Mouse (Mus musculus): ENCODE results near the gene Spata25. TPM values are rescaled to one million over a fixed set of nuclear protein-coding genes. Genes with fewer than 3 reads are reported as not detected.

Spata25 gene
- total RNA-seq, 2 experiments from 2014 or later: 0.45 to 0.58 TPM

- Histone ChIP-seq H3K27ac (peak within 1 kb of the TSS; percentile 96), H3K4me3 (peak within 1 kb of the TSS; percentile 68)
- intact Hi-C loops (cut with DNase I): loop anchor here (2.0 kb wide), 1 partner anchor 18 kb away; the partner anchor contains the start of genes Acot8 and Zswim3
- peak; percentile 100 for DNase-seq (ENCODE audit: extremely low spot score in 1 of 2, low spot score in 2 of 2)
- no peak; the same call in 1 of the 2 replicates for TF ChIP-seq CTCF (IDR thresholded peaks at IDR 0.05)
Observed at GRCm38 (mm10) chr2:164822636-164823165, 5.6 kb downstream of the Spata25 start, which contains the start of gene Zswim1. TSS of gene Zswim1 (plus strand) at chr2:164822686.

GRCm38 (mm10) chr2:164821060-164821459 lies 7.3 kb downstream of the Spata25 start:
- intact Hi-C loops (cut with DNase I): no loop called here
- DNase-seq (ENCODE audit: extremely low spot score in 1 of 2, low spot score in 2 of 2): no peak
- no peak overlapping the region for H3K4me3 ChIP-seq
- TF ChIP-seq CTCF (IDR thresholded peaks at IDR 0.05): peak; percentile 5; the same call in 1 of the 2 replicates
- no peak overlapping the region for H3K27ac ChIP-seq

- H3K4me3 ChIP-seq: no peak overlapping the region
- no peak for TF ChIP-seq CTCF (IDR thresholded peaks at IDR 0.05)
- no peak for DNase-seq (ENCODE audit: extremely low spot score in 1 of 2, low spot score in 2 of 2)
- intact Hi-C loops (cut with DNase I): no loop called here
- no peak overlapping the region for H3K27ac ChIP-seq
Observed at GRCm38 (mm10) chr2:164817703-164818102, 10.6 kb downstream of the Spata25 start.

DNA sequence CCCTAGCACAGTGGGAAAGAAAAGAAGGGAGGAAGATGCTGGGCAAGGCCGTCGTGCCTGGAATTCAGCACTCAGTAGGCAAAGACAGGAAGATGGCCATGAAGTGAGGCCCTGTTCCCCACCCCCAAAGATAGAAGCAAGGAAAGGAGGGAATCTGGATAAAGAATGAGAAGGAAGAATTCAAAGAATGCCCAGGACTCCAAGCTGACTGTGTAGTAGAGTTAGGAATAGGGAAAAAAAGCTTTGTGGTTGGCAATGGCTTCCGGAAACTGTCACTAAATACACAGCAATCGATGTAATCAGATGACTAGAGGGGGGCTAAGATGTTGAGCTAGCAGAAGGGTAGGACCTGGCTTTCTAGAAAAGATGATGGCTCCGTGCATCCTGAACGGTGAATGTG lies 11.1 kb downstream of the Spata25 start:
- Histone ChIP-seq H3K27ac (no peak overlapping the region), H3K4me3 (no peak overlapping the region)
- intact Hi-C loops (cut with DNase I): no loop called here
- TF ChIP-seq CTCF (IDR thresholded peaks at IDR 0.05): no peak
- no peak for DNase-seq (ENCODE audit: extremely low spot score in 1 of 2, low spot score in 2 of 2)

DNA sequence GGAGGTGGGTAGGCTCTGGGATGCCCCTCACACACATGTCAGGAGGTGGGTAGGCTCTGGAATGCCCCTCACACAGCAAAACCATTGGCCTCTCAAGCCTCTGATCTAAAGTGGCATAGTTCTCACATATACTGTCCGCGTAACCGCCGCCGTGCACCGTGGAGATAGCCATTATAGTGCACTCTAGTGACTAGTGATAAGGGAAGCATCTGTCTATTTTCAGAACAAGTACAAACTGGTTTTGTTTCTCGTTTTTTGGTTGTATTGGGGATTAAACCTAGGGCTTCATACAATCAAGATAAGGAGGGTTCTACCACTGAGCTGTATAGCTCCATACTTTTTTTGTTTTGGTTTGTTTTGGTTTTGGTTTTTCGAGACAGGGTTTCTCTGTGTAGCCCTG lies 12.5 kb downstream of the Spata25 start:
- H3K27ac ChIP-seq: no peak overlapping the region
- no peak for DNase-seq (ENCODE audit: extremely low spot score in 1 of 2, low spot score in 2 of 2)
- no peak for TF ChIP-seq CTCF (IDR thresholded peaks at IDR 0.05)
- intact Hi-C loops (cut with DNase I): no loop called here
- H3K4me3 ChIP-seq: no peak overlapping the region

DNA sequence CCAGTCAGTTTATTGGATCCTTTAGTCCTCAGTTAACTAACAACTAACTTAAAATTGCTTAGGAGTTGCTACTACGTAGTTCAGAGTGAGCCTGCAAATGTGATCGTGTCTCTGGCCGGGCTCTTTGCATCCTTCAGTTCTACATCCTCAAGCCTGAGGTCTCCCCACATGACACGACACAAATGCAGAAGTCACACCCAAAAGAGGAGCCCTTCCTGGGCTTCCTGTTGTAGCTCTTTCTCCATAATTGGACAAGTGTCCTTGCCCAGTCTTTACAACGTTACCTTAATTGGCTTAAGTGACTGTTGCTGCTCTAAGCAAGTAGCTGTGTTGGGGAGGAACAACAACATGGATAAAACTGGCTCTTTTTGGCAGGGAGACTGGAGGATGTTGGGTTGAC lies 13.0 kb downstream of the Spata25 start:
- TF ChIP-seq CTCF (IDR thresholded peaks at IDR 0.05): no peak
- DNase-seq (ENCODE audit: extremely low spot score in 1 of 2, low spot score in 2 of 2): no peak
- Histone ChIP-seq H3K4me3 (no peak overlapping the region), H3K27ac (no peak overlapping the region)
- intact Hi-C loops (cut with DNase I): no loop called here

GRCm38 (mm10) chr2:164813557-164813956 lies 14.8 kb downstream of the Spata25 start:
- no peak for DNase-seq (ENCODE audit: extremely low spot score in 1 of 2, low spot score in 2 of 2)
- no peak overlapping the region for H3K27ac ChIP-seq
- H3K4me3 ChIP-seq: no peak overlapping the region
- intact Hi-C loops (cut with DNase I): no loop called here
- no peak for TF ChIP-seq CTCF (IDR thresholded peaks at IDR 0.05)

GRCm38 (mm10) chr2:164806614-164807013 lies 21.7 kb downstream of the Spata25 start:
- intact Hi-C loops (cut with DNase I): no loop called here

GRCm38 (mm10) chr2:164805332-164805718 lies 23.0 kb downstream of the Spata25 start:
- no peak for TF ChIP-seq CTCF (IDR thresholded peaks at IDR 0.05)
- peak overlapping the region; percentile 88 for H3K27ac ChIP-seq
- intact Hi-C loops (cut with DNase I): loop anchor here (2.0 kb wide), 1 partner anchor 17 kb away; the partner anchor contains the start of gene Zswim1
- peak overlapping the region; percentile 77 for H3K4me3 ChIP-seq
- peak in 1 of 2 experiments; percentile 32 for DNase-seq (ENCODE audit: extremely low spot score in 1 of 2, low spot score in 2 of 2)

More at GRCm38 (mm10) chr2:164806614-164807013, 21.7 kb downstream of the Spata25 start:
- no peak for TF ChIP-seq CTCF (IDR thresholded peaks at IDR 0.05)
- no peak overlapping the region for H3K4me3 ChIP-seq
- H3K27ac ChIP-seq: no peak overlapping the region
- DNase-seq (ENCODE audit: extremely low spot score in 1 of 2, low spot score in 2 of 2): no peak

DNA sequence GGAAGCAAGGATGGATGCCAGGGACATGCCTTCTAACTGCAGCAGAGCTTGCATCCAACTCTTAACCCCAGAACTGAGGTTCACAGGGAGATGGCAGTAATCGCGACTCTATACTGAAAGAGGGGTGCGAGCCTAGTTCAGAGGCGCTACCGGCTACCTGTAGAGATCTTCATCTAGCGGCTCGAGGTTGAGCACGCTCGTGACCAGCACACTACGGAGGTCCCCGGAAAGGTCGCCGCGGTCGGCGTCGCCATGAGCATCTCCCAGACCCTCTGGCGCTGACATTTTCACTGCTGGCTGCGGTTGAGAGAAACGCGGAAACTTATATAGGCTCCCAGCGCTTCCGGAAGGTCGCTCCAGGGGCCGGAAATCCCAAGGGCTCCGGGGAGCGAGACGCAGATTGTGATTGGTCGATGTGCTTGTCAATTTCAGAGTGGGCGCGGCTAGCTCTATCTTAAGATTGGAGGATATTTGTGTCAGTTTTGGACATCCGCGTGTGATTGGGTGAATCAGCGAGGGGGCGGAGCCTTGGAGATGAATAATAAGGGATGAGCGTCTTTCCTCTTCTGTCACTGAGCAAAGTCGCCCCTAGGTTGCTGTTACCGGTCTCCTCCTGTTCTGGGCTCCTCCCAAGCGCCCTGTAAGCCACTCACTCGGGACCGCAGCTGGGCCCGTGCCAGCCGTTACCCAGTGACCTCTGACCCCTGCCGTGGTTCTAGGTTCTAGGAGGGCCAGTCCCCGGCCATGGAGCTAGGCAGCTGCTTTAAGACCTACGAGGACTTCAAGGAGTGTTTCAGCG lies 23.6 kb downstream of the Spata25 start, which contains the start of the genes Acot8 and Zswim3:
Gene Acot8 (minus strand): TSS at position 350 of the 799 bp plus-strand sequence.
Gene Zswim3 (plus strand): TSS at position 566 of the 799 bp plus-strand sequence.
- peak within 1 kb of the TSS; percentile 88 for H3K27ac ChIP-seq
- intact Hi-C loops (cut with DNase I): loop anchor here (2.0 kb wide), 1 partner anchor 18 kb away; the partner anchor contains the start of gene Zswim1
- TF ChIP-seq CTCF (IDR thresholded peaks at IDR 0.05): no peak; the same call in 1 of the 2 replicates

DNA sequence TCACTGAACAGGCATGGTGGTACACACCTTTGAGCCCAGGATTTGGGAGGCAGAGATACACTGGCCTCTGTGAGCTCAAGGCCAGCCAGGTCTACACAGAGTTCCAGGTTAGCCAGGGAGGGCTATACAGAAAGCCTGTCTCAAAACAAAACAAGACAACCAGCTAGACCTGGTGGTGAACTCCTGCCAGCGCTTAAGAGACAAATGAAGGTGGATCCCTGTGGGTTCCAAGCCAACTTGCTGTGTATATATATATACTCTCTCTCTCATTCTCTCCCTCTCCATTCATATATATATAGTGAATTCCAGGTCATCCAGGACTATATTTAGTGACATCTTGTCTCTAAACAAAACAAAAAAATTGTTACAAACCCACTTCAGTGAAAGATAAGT lies 24.4 kb downstream of the Spata25 start:
- Histone ChIP-seq H3K4me3 (peak overlapping the region; percentile 77), H3K27ac (no peak overlapping the region)
- TF ChIP-seq CTCF (IDR thresholded peaks at IDR 0.05): no peak; the same call in 1 of the 2 replicates
- intact Hi-C loops (cut with DNase I): loop anchor here (2.0 kb wide), 1 partner anchor 19 kb away; the partner anchor contains the start of gene Zswim1
- no peak for DNase-seq (ENCODE audit: extremely low spot score in 1 of 2, low spot score in 2 of 2)

More for the DNA sequence above, 23.6 kb downstream of the Spata25 start, which contains the start of the genes Acot8 and Zswim3:
- DNase-seq (ENCODE audit: extremely low spot score in 1 of 2, low spot score in 2 of 2): peak; percentile 97 to 98
- H3K4me3 ChIP-seq: peak within 1 kb of the TSS; percentile 77

Measured in left cerebral cortex, adult 2 months (tissue).